Mouse (Mus musculus) lung, adult 2 months (tissue): ENCODE results near the gene Zfp966. TPM values are rescaled to one million over a fixed set of nuclear protein-coding genes. Genes with fewer than 3 reads are reported as not detected.
"Not testable (repeated sequence)": the region's sequence is repeated elsewhere in the genome, so short reads cannot be mapped to it uniquely, and the experiment has no call there.

Experiments used
- DNase-seq: peaks from one replicate; pipeline ENCODE4 v3.0.0; 2022
- H3K4me1 ChIP-seq: fragments of 200-500 bp; 2 replicates; pipeline ENCODE4 v1.6.1; 2011; ENCODE audit warnings: low read length; ENCODE audit not compliant: control insufficient read depth, insufficient read depth
- H3K4me3 ChIP-seq: fragments of 200-500 bp; replicated peaks from 2 replicates; pipeline ENCODE3; 2011; ENCODE audit warnings: low read depth, mild to moderate bottlenecking, control low read depth, low read length; ENCODE audit errors: extremely low read depth
- WGBS: fragments of 180-500 bp; shearing (Covaris S2); methylation state at CpG from one replicate; pipeline ENCODE4 v1.1.7; 2018; 5-methylcytosine and 5-hydroxymethylcytosine counted together
- polyA plus RNA-seq: library from polyadenylated mRNA; depleted of rRNA; stranded (reverse); fragments of >200 nt; gene quantifications from 2 replicates; pipeline ENCODE4 v1.2.3, GENCODE M21; 2012; rRNA removed

Zfp966 gene
- 0.27 and 0.79 TPM in 2 replicates for polyA plus RNA-seq

- no CpG with 5 or more reads among the region's 6 CpGs for WGBS
- DNase-seq, H3K4me3 ChIP-seq, H3K4me1 ChIP-seq: not testable (repeated sequence)
Measured at GRCm38 (mm10) chr2:175931000-175931399, at the start of gene Zfp966. TSS of gene Zfp966 (minus strand) at chr2:175931100.

- not testable (repeated sequence) for H3K4me3 ChIP-seq, H3K4me1 ChIP-seq, DNase-seq
- no CpG with 5 or more reads among the region's 4 CpGs for whole genome bisulfite sequencing
Measured at GRCm38 (mm10) chr2:175965031-175965430, 34.1 kb upstream of the Zfp966 start, which contains the start of gene Gm2026. TSS of gene Gm2026 (plus strand) at chr2:175965331.

GRCm38 (mm10) chr2:175869024-175869423 lies 61.9 kb downstream of the Zfp966 start, which contains the start of gene Gm6710:
TSS of gene Gm6710 (plus strand) at chr2:175869219.
- H3K4me1 ChIP-seq, DNase-seq, H3K4me3 ChIP-seq: not testable (repeated sequence)
- WGBS, result no CpG with 5 or more reads among the region's 7 CpGs

Other genes starting within 250 kb of the Zfp966 start
- gene Zfp969, start 227.5 kb downstream of the Zfp966 start, polyA plus RNA-seq, result not detected in 2 replicates
- not detected in 2 replicates for gene Gm2007, start 189.6 kb downstream of the Zfp966 start, polyA plus RNA-seq
- gene Gm14288, start 130.0 kb downstream of the Zfp966 start, polyA plus RNA-seq, result 0.72 and 1.4 TPM in 2 replicates
- gene Gm6710, start 61.9 kb downstream of the Zfp966 start, polyA plus RNA-seq, result 1.7 and 3.0 TPM in 2 replicates
- gene Gm2026, start 34.2 kb upstream of the Zfp966 start, polyA plus RNA-seq, result 0.36 TPM in 1 of 2 replicates, not detected in the other
- 0.12 and 13.6 TPM in 2 replicates for gene Gm2004, start 218.7 kb upstream of the Zfp966 start, polyA plus RNA-seq